Mouse (Mus musculus) megakaryocyte-erythroid progenitor cell, adult 5-6 weeks (primary cell): ENCODE measurements at regions not wholly inside any gene's neighbourhood (a gene's known extent, or its start where the extent isn't known, plus 50 kb on each side); places are given as distances from the start of the nearest gene placed in this dataset.
A peak's percentile ranks its signal among the peaks of the same experiment; 100 is the strongest.

Source experiments
- ATAC-seq: replicated peaks from 2 replicates; pipeline ENCODE4 v1.8.0; 2016; ENCODE audit warnings: mild to moderate bottlenecking, inconsistent platforms; ENCODE audit not compliant: severe bottlenecking, poor library complexity, low FRiP score, low TSS enrichment

- no peak for ATAC-seq
Measured at GRCm38 (mm10) chr4:95178467-95178866, 126.4 kb upstream of the Jun start.

- no peak for ATAC-seq
Measured at GRCm38 (mm10) chr4:95178900-95179299, 126.9 kb upstream of the Jun start.

- no peak for ATAC-seq
Measured at GRCm38 (mm10) chr4:95180446-95180845, 128.4 kb upstream of the Jun start.

- no peak for ATAC-seq
Measured at GRCm38 (mm10) chr4:95180999-95181398, 129.0 kb upstream of the Jun start.

GRCm38 (mm10) chr4:95184180-95184579 is 132.2 kb upstream of the Jun start:
- ATAC-seq: no peak

GRCm38 (mm10) chr4:95185113-95185915 is 133.3 kb upstream of the Jun start:
- no peak for ATAC-seq

GRCm38 (mm10) chr4:95185916-95186200 is 133.8 kb upstream of the Jun start:
- ATAC-seq: no peak

- peak; percentile 43; the same call in 1 of the 2 replicates for ATAC-seq
Measured at GRCm38 (mm10) chr4:95188107-95188506, 136.1 kb upstream of the Jun start.

- ATAC-seq: no peak
Measured at GRCm38 (mm10) chr4:95191654-95192406, 139.8 kb upstream of the Jun start.

GRCm38 (mm10) chr4:95192562-95192961 is 140.5 kb upstream of the Jun start:
- ATAC-seq: no peak

GRCm38 (mm10) chr4:95193028-95193427 is 141.0 kb upstream of the Jun start:
- peak; percentile 53 for ATAC-seq

GRCm38 (mm10) chr4:95193473-95193872 is 141.5 kb upstream of the Jun start:
- no peak; the same call in 1 of the 2 replicates for ATAC-seq

- no peak for ATAC-seq
Measured at GRCm38 (mm10) chr4:95194621-95195455, 142.8 kb upstream of the Jun start.

GRCm38 (mm10) chr4:95196106-95196505 is 144.1 kb upstream of the Jun start:
- ATAC-seq: no peak

- ATAC-seq: no peak
Measured at GRCm38 (mm10) chr4:95197077-95197711, 145.2 kb upstream of the Jun start.

GRCm38 (mm10) chr4:95199394-95199793 is 147.4 kb upstream of the Jun start:
- no peak for ATAC-seq

- no peak for ATAC-seq
Measured at GRCm38 (mm10) chr4:95200130-95200529, 148.1 kb upstream of the Jun start.

GRCm38 (mm10) chr4:95202478-95202877 is 150.5 kb upstream of the Jun start:
- no peak for ATAC-seq

- no peak for ATAC-seq
Measured at GRCm38 (mm10) chr4:95203577-95203976, 151.6 kb upstream of the Jun start.

GRCm38 (mm10) chr4:95205372-95205771 is 153.3 kb upstream of the Jun start:
- no peak for ATAC-seq
